In the genomic region with DNA sequence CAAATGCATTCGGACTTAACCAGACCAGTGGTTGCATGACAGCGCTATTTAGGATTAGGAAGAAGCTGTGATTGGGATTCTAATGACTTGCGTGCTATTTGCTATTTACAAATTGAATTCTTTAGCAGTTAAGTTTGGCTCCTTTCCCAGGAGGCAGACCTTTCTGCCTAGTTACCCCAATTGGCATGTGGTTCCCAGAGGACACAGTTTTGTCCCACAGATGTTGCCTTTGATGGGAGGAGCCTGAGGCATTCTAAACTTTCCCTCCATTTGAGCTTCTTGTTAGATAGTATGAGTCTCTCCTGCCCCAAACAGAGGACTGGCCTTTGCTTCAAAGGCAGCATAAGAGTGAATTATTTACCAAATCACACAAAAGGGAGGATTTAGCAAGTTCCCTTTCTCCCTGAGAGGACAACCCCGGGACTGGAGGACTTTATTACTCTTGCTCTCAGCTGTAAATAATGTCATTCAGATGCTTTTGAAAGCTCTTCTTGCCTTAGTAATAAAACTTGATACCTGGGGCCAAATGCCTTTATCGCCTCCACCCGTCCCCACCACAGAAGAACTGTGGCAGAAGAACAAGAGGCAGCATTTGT, we compare ENCODE assay signal across 24 mouse cellular contexts. TPM values are rescaled to one million over a fixed set of nuclear protein-coding genes. Genes with fewer than 3 reads are reported as not detected.
DNase-seq lines count a peak whose midpoint lies in the region; ATAC-seq and TF ChIP-seq lines count a peak whose summit lies in the region.
"Had no signal": no experiment of that assay in that cellular context is flagged by ENCODE, and none has a peak within 500 bp of the region (broad histone marks: within the 10 kb centered on the region; RNA-seq: fewer than 3 reads in every experiment).

No protein-coding gene starts in this region.

- no peaks in the 10 kb centered on the region for H3K27me3 ChIP-seq in hindbrain, postnatal 0 days (ENCODE audit: insufficient read depth, low read length)
- H3K27me3 ChIP-seq in hindbrain, embryonic 10.5 days (ENCODE audit: insufficient read depth, poor library complexity, severe bottlenecking) = no peaks in the 10 kb centered on the region
- no peaks in the 10 kb centered on the region for H3K27me3 ChIP-seq in midbrain, embryonic 14.5 days (ENCODE audit: control insufficient read depth, insufficient read depth, low read length)
- no peaks in the 10 kb centered on the region for H3K27me3 ChIP-seq in midbrain, embryonic 10.5 days (ENCODE audit: low read depth, poor library complexity, severe bottlenecking)
- H3K27me3 ChIP-seq in kidney, adult 2 months (replicated peaks; ENCODE audit: control insufficient read depth, insufficient read depth, low read length) = no peaks in the 10 kb centered on the region
- H3K27me3 ChIP-seq: embryonic facial prominence, embryonic 13.5 days; hindbrain, embryonic 15.5 days; neural tube, embryonic 12.5 days had no signal

- no peaks in the 10 kb centered on the region for H3K4me1 ChIP-seq in hindbrain, postnatal 0 days (ENCODE audit: insufficient read depth, low read length)
- peaks cover 14% of the 10 kb centered on the region; the same call in 1 of the 2 replicates for H3K4me1 ChIP-seq in hindbrain, embryonic 10.5 days (replicated peaks)
- H3K4me1 ChIP-seq in midbrain, embryonic 14.5 days (ENCODE audit: control insufficient read depth, insufficient read depth, low read length) = no peaks in the 10 kb centered on the region
- peaks cover 33% of the 10 kb centered on the region for H3K4me1 ChIP-seq in midbrain, embryonic 10.5 days
- H3K4me1 ChIP-seq in kidney, adult 2 months (ENCODE audit: control insufficient read depth, insufficient read depth, low read length) = peaks cover 7% of the 10 kb centered on the region
- H3K4me1 ChIP-seq: liver, embryonic 15.5 days had no signal

- peak; percentile 42 for DNase-seq in hindbrain, postnatal 0 days (ENCODE audit: low spot score)
- DNase-seq in hindbrain, embryonic 10.5 days (ENCODE audit: low spot score) = no peak
- peak; percentile 53 for DNase-seq in midbrain, embryonic 14.5 days
- DNase-seq in midbrain, embryonic 10.5 days (ENCODE audit: low spot score) = no peak
- DNase-seq in kidney, adult 2 months = peak; percentile 68
- peak; percentile 45 for DNase-seq in kidney, postnatal 14 days
- no peak for DNase-seq in thymus, postnatal 36 days
- DNase-seq in adrenal gland, postnatal 36 days = no peak
- DNase-seq: adrenal gland, adult 8-10 months; B cell, adult 2 months; cerebellum, postnatal 10 days; gastrocnemius, adult 2 months; heart, postnatal 10 days; spleen, adult 18-20 months; thymus, postnatal 25 days had no signal

- TF ChIP-seq CTCF in hindbrain, postnatal 0 days (IDR thresholded peaks at IDR 0.05; ENCODE audit: low read depth) = no peak
- no peak for TF ChIP-seq CTCF in kidney, adult 2 months (conservative IDR thresholded peaks at IDR 0.05; ENCODE audit: insufficient read depth, insufficient read length, low read depth, low read length)

- no peaks in the 10 kb centered on the region for H3K36me3 ChIP-seq in hindbrain, postnatal 0 days (ENCODE audit: insufficient read depth, low read length)
- H3K36me3 ChIP-seq in hindbrain, embryonic 10.5 days = no peaks in the 10 kb centered on the region
- no peaks in the 10 kb centered on the region for H3K36me3 ChIP-seq in midbrain, embryonic 14.5 days (ENCODE audit: control insufficient read depth, insufficient read depth, low read length)
- H3K36me3 ChIP-seq in midbrain, embryonic 10.5 days = no peaks in the 10 kb centered on the region
- H3K36me3 ChIP-seq in kidney, adult 2 months (ENCODE audit: control insufficient read depth, insufficient read depth, low read length) = no peaks in the 10 kb centered on the region
- H3K36me3 ChIP-seq: embryonic facial prominence, embryonic 13.5 days; heart, embryonic 10.5 days; hindbrain, embryonic 15.5 days; limb, embryonic 12.5 days; liver, embryonic 15.5 days; neural tube, embryonic 12.5 days had no signal

- H3K27ac ChIP-seq in hindbrain, postnatal 0 days = no peak overlapping the region
- no peak overlapping the region for H3K27ac ChIP-seq in hindbrain, embryonic 10.5 days
- H3K27ac ChIP-seq in midbrain, embryonic 14.5 days (replicated peaks; ENCODE audit: low read depth, low read length) = no peak overlapping the region
- H3K27ac ChIP-seq in midbrain, embryonic 10.5 days (replicated peaks) = no peak overlapping the region
- no peak overlapping the region for H3K27ac ChIP-seq in kidney, adult 2 months (ENCODE audit: insufficient read depth, low read depth, low read length)
- H3K27ac ChIP-seq: embryonic facial prominence, embryonic 13.5 days; gastrocnemius, adult 2 months; heart, embryonic 10.5 days; hindbrain, embryonic 15.5 days; limb, embryonic 12.5 days; liver, embryonic 15.5 days; neural tube, embryonic 12.5 days had no signal

- TF ChIP-seq POLR2A in kidney, adult 2 months (IDR thresholded peaks at IDR 0.05; ENCODE audit: low read depth, low read length) = no peak

- H3K4me3 ChIP-seq in hindbrain, postnatal 0 days (ENCODE audit: low read length) = no peak overlapping the region
- no peak overlapping the region for H3K4me3 ChIP-seq in hindbrain, embryonic 10.5 days
- no peak overlapping the region for H3K4me3 ChIP-seq in midbrain, embryonic 14.5 days (replicated peaks; ENCODE audit: low read depth, low read length)
- no peak overlapping the region for H3K4me3 ChIP-seq in midbrain, embryonic 10.5 days
- no peak overlapping the region for H3K4me3 ChIP-seq in kidney, adult 2 months (ENCODE audit: insufficient read depth, low read depth, low read length)
- H3K4me3 ChIP-seq: embryonic facial prominence, embryonic 13.5 days; gastrocnemius, adult 2 months; heart, embryonic 10.5 days; hindbrain, embryonic 15.5 days; limb, embryonic 12.5 days; liver, embryonic 15.5 days; megakaryocyte, embryonic 14.5 days; neural tube, embryonic 12.5 days had no signal

- H3K4me2 ChIP-seq in hindbrain, postnatal 0 days (ENCODE audit: low read depth, low read length) = no peak overlapping the region
- no peak overlapping the region for H3K4me2 ChIP-seq in midbrain, embryonic 14.5 days (ENCODE audit: low read length)
- H3K4me2 ChIP-seq: embryonic facial prominence, embryonic 13.5 days; hindbrain, embryonic 15.5 days; limb, embryonic 12.5 days; liver, embryonic 15.5 days; neural tube, embryonic 12.5 days had no signal

- no peak overlapping the region for H3K9ac ChIP-seq in hindbrain, postnatal 0 days (replicated peaks; ENCODE audit: low read length)
- H3K9ac ChIP-seq in midbrain, embryonic 14.5 days (replicated peaks; ENCODE audit: low read length) = no peak overlapping the region
- H3K9ac ChIP-seq: embryonic facial prominence, embryonic 13.5 days; hindbrain, embryonic 15.5 days; limb, embryonic 12.5 days; liver, embryonic 15.5 days; neural tube, embryonic 12.5 days had no signal

- ATAC-seq in hindbrain, postnatal 0 days = no peak
- no peak for ATAC-seq in midbrain, embryonic 14.5 days (ENCODE audit: low FRiP score, low TSS enrichment)
- ATAC-seq: intestine, embryonic 16.5 days had no signal

- 48% methylated on average over 6 of the region's 6 CpGs for WGBS in hindbrain, postnatal 0 days
- 80% methylated on average over 6 of the region's 6 CpGs for WGBS in hindbrain, embryonic 10.5 days
- WGBS in midbrain, embryonic 14.5 days = 54% methylated on average over 6 of the region's 6 CpGs
- WGBS in midbrain, embryonic 10.5 days = 69% methylated on average over 6 of the region's 6 CpGs
- WGBS in kidney, adult 2 months = 44% methylated on average over 6 of the region's 6 CpGs

- H3K9me3 ChIP-seq in hindbrain, postnatal 0 days (ENCODE audit: low read length) = no peaks in the 10 kb centered on the region
- no peaks in the 10 kb centered on the region for H3K9me3 ChIP-seq in hindbrain, embryonic 10.5 days
- no peaks in the 10 kb centered on the region for H3K9me3 ChIP-seq in midbrain, embryonic 14.5 days (ENCODE audit: control insufficient read depth, low read length)
- H3K9me3 ChIP-seq in midbrain, embryonic 10.5 days (replicated peaks) = no peaks in the 10 kb centered on the region
- H3K9me3 ChIP-seq: embryonic facial prominence, embryonic 13.5 days; heart, embryonic 10.5 days; hindbrain, embryonic 15.5 days; limb, embryonic 12.5 days; liver, embryonic 15.5 days; neural tube, embryonic 12.5 days had no signal

RNA-seq across cellular contexts. Expression of gene March10, which starts 48.6 kb away (rescaled TPM):
- 0.52 and 1.2 TPM in 2 replicates for total RNA-seq in hindbrain, postnatal 0 days (2014; rRNA removed)
- 0.52 and 0.58 TPM in 2 replicates for polyA plus RNA-seq in hindbrain, postnatal 0 days (2015; fragmentation: Nextera tagmentation; extraction: Ambion mirVana)
- polyA plus RNA-seq in hindbrain, embryonic 10.5 days (2016; fragmentation: Nextera tagmentation; extraction: Ambion mirVana) = 0.39 and 0.41 TPM in 2 replicates
- 0.21 and 0.22 TPM in 2 replicates for polyA plus RNA-seq in midbrain, embryonic 14.5 days (2014; fragmentation: Nextera tagmentation; extraction: Ambion mirVana)
- polyA plus RNA-seq in midbrain, embryonic 10.5 days (2016; fragmentation: Nextera tagmentation; extraction: Ambion mirVana) = 0.41 TPM in 1 of 2 replicates, not detected in the other
- 1.5 and 1.8 TPM in 2 replicates for polyA plus RNA-seq in kidney, adult 2 months (2012; rRNA removed)
- not detected for total RNA-seq in adrenal gland, postnatal 36 days (2021)
- total RNA-seq: adrenal gland, adult 8-10 months; gastrocnemius, adult 2 months; heart, postnatal 10 days; monocyte, adult 5-6 weeks had no signal
- polyA plus RNA-seq: embryonic facial prominence, embryonic 13.5 days; limb, embryonic 12.5 days; liver, embryonic 15.5 days had no signal

Comparison
In these comparisons a context has a peak if more than half of its experiments do, and no peak if none do; other contexts are left out.
1. DNase-seq: peak in hindbrain, postnatal 0 days (single experiment), midbrain, embryonic 14.5 days (single experiment), kidney, adult 2 months (single experiment) and kidney, postnatal 14 days (single experiment); none in hindbrain, embryonic 10.5 days (single experiment), midbrain, embryonic 10.5 days (single experiment), thymus, postnatal 36 days (0 of 2) and adrenal gland, postnatal 36 days (0 of 2).